8 mouse cellular contexts compared by ENCODE assay signal in genomic region chr7:122465823-122466549, GRCm38 (mm10).
DNase-seq lines count a peak whose midpoint lies in the region; ATAC-seq and TF ChIP-seq lines count a peak whose summit lies in the region.
"Had no signal": no experiment of that assay in that cellular context is flagged by ENCODE, and none has a peak within 500 bp of the region (broad histone marks: within the 10 kb centered on the region; RNA-seq: fewer than 3 reads in every experiment).

No protein-coding gene starts in this region.

- no peaks in the 10 kb centered on the region for H3K4me1 ChIP-seq in intestine, postnatal 0 days (replicated peaks; ENCODE audit: control insufficient read depth, insufficient read depth, low read length)
- no peaks in the 10 kb centered on the region for H3K4me1 ChIP-seq in intestine, embryonic 16.5 days (ENCODE audit: control insufficient read depth, insufficient read depth, low read length)
- H3K4me1 ChIP-seq in CH12.LX (ENCODE audit: control insufficient read depth in 1 of 2, insufficient read depth in 2 of 2): peaks cover 0 to 16% of the 10 kb centered on the region in 2 experiments; a peak in 2 of 4 replicates
- H3K4me1 ChIP-seq: embryonic facial prominence, embryonic 13.5 days had no signal

- H3K9ac ChIP-seq in intestine, postnatal 0 days (ENCODE audit: low read depth, low read length): no peak overlapping the region
- H3K9ac ChIP-seq in intestine, embryonic 16.5 days (ENCODE audit: low read depth, low read length): no peak overlapping the region
- H3K9ac ChIP-seq in CH12.LX (ENCODE audit: insufficient read depth, low read depth): no peak overlapping the region
- H3K9ac ChIP-seq: embryonic facial prominence, embryonic 13.5 days had no signal

- H3K36me3 ChIP-seq in intestine, postnatal 0 days (ENCODE audit: control insufficient read depth, insufficient read depth): no peaks in the 10 kb centered on the region
- no peaks in the 10 kb centered on the region for H3K36me3 ChIP-seq in intestine, embryonic 16.5 days (ENCODE audit: control insufficient read depth, insufficient read depth, low read length)
- H3K36me3 ChIP-seq in CH12.LX (replicated peaks in 1 of 2; ENCODE audit: control insufficient read depth in 1 of 2, insufficient read depth in 1 of 2, low read length in 1 of 2): peaks cover 75 to 96% of the 10 kb centered on the region in 2 experiments
- H3K36me3 ChIP-seq: embryonic facial prominence, embryonic 13.5 days had no signal

- TF ChIP-seq CTCF in intestine, postnatal 0 days (IDR thresholded peaks at IDR 0.05; ENCODE audit: low read depth): peak; percentile 82
- TF ChIP-seq CTCF in CH12.LX (conservative IDR thresholded peaks at IDR 0.05 in 1 of 2, IDR thresholded peaks at IDR 0.05 in 1 of 2; ENCODE audit: low read depth in 2 of 2, low read length in 2 of 2): peak; percentile 67; a peak in 3 of 4 replicates

- H3K27ac ChIP-seq in intestine, postnatal 0 days (ENCODE audit: low read depth, low read length): no peak overlapping the region
- no peak overlapping the region for H3K27ac ChIP-seq in intestine, embryonic 16.5 days (ENCODE audit: low read length)
- no peak overlapping the region for H3K27ac ChIP-seq in CH12.LX (ENCODE audit: insufficient read depth, low read depth)
- H3K27ac ChIP-seq: embryonic facial prominence, embryonic 13.5 days had no signal

- H3K79me2 ChIP-seq in CH12.LX (replicated peaks; ENCODE audit: control insufficient read depth, extremely low read depth, insufficient read depth, poor library complexity, severe bottlenecking): no peaks in the 10 kb centered on the region; the same call in 1 of the 2 replicates

- no peak overlapping the region for H3K4me3 ChIP-seq in intestine, postnatal 0 days (ENCODE audit: low read depth, low read length)
- H3K4me3 ChIP-seq in intestine, embryonic 16.5 days (ENCODE audit: low read length): no peak overlapping the region
- no peak overlapping the region for H3K4me3 ChIP-seq in CH12.LX (replicated peaks in 1 of 3; ENCODE audit: low read depth in 2 of 3, low read length in 2 of 3, poor library complexity in 1 of 3)
- H3K4me3 ChIP-seq: embryonic facial prominence, embryonic 13.5 days had no signal

- H3K27me3 ChIP-seq in intestine, postnatal 0 days (replicated peaks; ENCODE audit: control insufficient read depth, insufficient read depth, low read length): no peaks in the 10 kb centered on the region
- H3K27me3 ChIP-seq in intestine, embryonic 16.5 days (replicated peaks; ENCODE audit: control insufficient read depth, insufficient read depth, low read length): no peaks in the 10 kb centered on the region
- H3K27me3 ChIP-seq in CH12.LX (replicated peaks): no peaks in the 10 kb centered on the region

- in situ Hi-C loops in CH12.LX (cut with MboI; ENCODE audit: low pct_ligation_motif_present, low pct_unique_long_range_greater_than_20kb, low sequenced_read_pairs): no loop called here

- no peak for TF ChIP-seq POLR2A in CH12.LX (IDR thresholded peaks at IDR 0.05; ENCODE audit: low read depth, low read length)

- no peaks in the 10 kb centered on the region for H3K9me3 ChIP-seq in intestine, postnatal 0 days (ENCODE audit: control insufficient read depth)
- no peaks in the 10 kb centered on the region for H3K9me3 ChIP-seq in intestine, embryonic 16.5 days (ENCODE audit: control insufficient read depth, low read length)
- no peaks in the 10 kb centered on the region for H3K9me3 ChIP-seq in CH12.LX (replicated peaks; ENCODE audit: low read length)
- H3K9me3 ChIP-seq: embryonic facial prominence, embryonic 13.5 days had no signal

- ATAC-seq in intestine, postnatal 0 days: no peak
- no peak for ATAC-seq in intestine, embryonic 16.5 days

- no peak for TF ChIP-seq EP300 in CH12.LX (IDR thresholded peaks at IDR 0.05; ENCODE audit: low read length)

- dilution Hi-C loops in CH12.LX (cut with MboI; ENCODE audit: extremely low pct_ligation_motif_present, extremely low pct_unique_long_range_greater_than_20kb, low sequenced_read_pairs): no loop called here

- WGBS in intestine, postnatal 0 days: 40% methylated on average over 8 of the region's 8 CpGs
- WGBS in intestine, embryonic 16.5 days: 44% methylated on average over 8 of the region's 8 CpGs

- DNase-seq in CH12.LX (ENCODE audit: extremely low read depth): peak; percentile 31
- DNase-seq in adrenal gland, postnatal 25 days: peak; percentile 19
- peak; percentile 10 for DNase-seq in kidney, postnatal 14 days
- peak; percentile 45 for DNase-seq in thymus, postnatal 4 days
- DNase-seq in spleen, postnatal 14 days (ENCODE audit: low spot score in 2 of 2): no peak

- no peak overlapping the region for H3K4me2 ChIP-seq in intestine, postnatal 0 days (replicated peaks; ENCODE audit: low read depth)
- no peak overlapping the region for H3K4me2 ChIP-seq in intestine, embryonic 16.5 days (ENCODE audit: low read depth, low read length)
- no peak overlapping the region for H3K4me2 ChIP-seq in CH12.LX (ENCODE audit: insufficient read depth, low read depth, poor library complexity, severe bottlenecking)
- H3K4me2 ChIP-seq: embryonic facial prominence, embryonic 13.5 days had no signal

- TF ChIP-seq RAD21 in CH12.LX (IDR thresholded peaks at IDR 0.05; ENCODE audit: low read depth, low read length): peak; percentile 54

TF ChIP-seq in CH12.LX, 34 proteins besides CTCF, POLR2A, EP300 and RAD21:
- TF ChIP-seq ZC3H11A (IDR thresholded peaks at IDR 0.05; ENCODE audit: low read depth, low read length) (no peak), JUN (IDR thresholded peaks at IDR 0.05; ENCODE audit: insufficient read depth, low read depth, low read length) (no peak), ZNF384 (IDR thresholded peaks at IDR 0.05; ENCODE audit: low read depth, low read length) (peak; percentile 90), SMC3 (IDR thresholded peaks at IDR 0.05; ENCODE audit: low read depth, low read length) (peak; percentile 32; the same call in 1 of the 2 replicates), MAZ (IDR thresholded peaks at IDR 0.05; ENCODE audit: low read depth, low read length) (no peak)

Comparison
In these comparisons a context has a peak if more than half of its experiments do, and no peak if none do; other contexts are left out.
1. DNase-seq: peak in CH12.LX (single experiment), adrenal gland, postnatal 25 days (single experiment), kidney, postnatal 14 days (single experiment) and thymus, postnatal 4 days (single experiment); none in spleen, postnatal 14 days (0 of 2).